Mouse (Mus musculus) cerebellum, adult 11-12 months (tissue): ENCODE measurements around the gene Ccdc148.

Experiments
- DNase-seq: peaks from one replicate; pipeline ENCODE4 v3.0.0; 2022

Ccdc148 gene

GRCm38 (mm10) chr2:59160605-59160963, at the start of gene Ccdc148, which contains the start of gene Pkp4:
TSS of gene Ccdc148 (minus strand) at chr2:59160683.
TSS of gene Pkp4 (plus strand) at chr2:59160850.
- DNase-seq: peak; percentile 95

GRCm38 (mm10) chr2:59208276-59208675, 47.8 kb upstream of the Ccdc148 start:
- DNase-seq: no peak

GRCm38 (mm10) chr2:59207725-59208124, 47.2 kb upstream of the Ccdc148 start:
- peak; percentile 54 for DNase-seq

- no peak for DNase-seq
These were observed 46.8 kb upstream of the Ccdc148 start for GRCm38 (mm10) chr2:59207240-59207639.

- peak; percentile 58 for DNase-seq
These were observed 45.7 kb upstream of the Ccdc148 start for GRCm38 (mm10) chr2:59206190-59206589.

GRCm38 (mm10) chr2:59205092-59205491, 44.6 kb upstream of the Ccdc148 start:
- DNase-seq: no peak

DNA sequence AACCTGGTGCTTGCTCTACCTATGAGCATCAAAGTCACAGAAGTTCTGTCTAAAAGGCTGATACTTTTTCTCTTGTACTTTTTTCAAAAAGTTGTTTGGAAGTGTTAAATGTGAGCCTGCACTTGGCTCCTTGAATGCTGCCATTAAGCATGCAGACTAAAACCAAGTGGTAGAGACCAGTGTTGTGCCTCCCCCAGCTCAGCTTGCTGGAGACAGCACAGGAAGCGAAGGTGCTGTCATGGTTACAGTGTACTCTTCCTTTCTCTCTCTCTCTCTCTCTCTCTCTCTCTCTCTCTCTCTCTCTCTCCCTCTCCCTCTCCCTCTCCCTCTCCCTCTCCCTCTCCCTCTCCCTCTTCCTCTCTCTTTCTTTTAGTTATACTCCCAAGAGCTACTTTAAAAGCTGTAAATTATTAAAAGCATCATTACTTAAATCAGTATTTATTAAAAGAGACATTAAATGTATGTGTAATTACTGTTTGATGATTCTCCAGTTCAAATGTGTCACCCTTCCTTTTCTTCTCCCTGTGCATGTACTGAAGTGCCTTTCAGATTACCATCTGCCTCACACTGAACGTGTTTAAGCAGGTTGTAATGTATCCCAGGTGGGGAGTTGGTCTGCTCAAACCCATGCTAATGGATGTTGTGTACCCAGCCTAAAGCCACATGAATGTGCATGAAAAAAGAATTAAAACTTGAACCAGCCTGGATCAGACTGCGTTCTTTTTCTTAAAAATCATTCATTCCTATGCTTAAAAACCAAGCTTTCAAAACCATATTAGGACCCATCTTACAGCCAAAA, 43.3 kb upstream of the Ccdc148 start:
- DNase-seq: no peak

DNA sequence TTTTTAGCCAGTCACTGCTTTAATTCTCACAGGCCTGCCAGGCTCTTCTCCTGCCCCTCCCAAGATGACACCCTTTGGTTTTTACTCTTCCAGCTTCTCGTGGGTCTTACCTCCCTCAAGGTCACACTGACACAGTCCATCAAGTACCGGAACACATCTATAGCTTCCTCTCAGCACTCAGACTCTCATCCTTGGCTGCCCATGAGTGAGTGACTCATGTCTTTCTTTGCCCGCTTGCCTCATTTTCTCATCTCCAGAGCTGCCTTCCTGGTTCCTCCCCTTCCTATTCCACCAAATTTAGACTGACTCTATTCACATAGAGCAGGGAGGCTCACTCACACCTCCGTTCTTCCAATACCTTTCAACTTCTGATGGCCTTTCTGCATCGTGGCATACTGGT, 42.4 kb upstream of the Ccdc148 start:
- DNase-seq: no peak

GRCm38 (mm10) chr2:59200511-59200910, 40.0 kb upstream of the Ccdc148 start:
- no peak for DNase-seq

- no peak for DNase-seq
These were observed 39.0 kb upstream of the Ccdc148 start for GRCm38 (mm10) chr2:59199476-59199976.

- no peak for DNase-seq
These were observed 36.7 kb upstream of the Ccdc148 start for GRCm38 (mm10) chr2:59197156-59197555.

DNA sequence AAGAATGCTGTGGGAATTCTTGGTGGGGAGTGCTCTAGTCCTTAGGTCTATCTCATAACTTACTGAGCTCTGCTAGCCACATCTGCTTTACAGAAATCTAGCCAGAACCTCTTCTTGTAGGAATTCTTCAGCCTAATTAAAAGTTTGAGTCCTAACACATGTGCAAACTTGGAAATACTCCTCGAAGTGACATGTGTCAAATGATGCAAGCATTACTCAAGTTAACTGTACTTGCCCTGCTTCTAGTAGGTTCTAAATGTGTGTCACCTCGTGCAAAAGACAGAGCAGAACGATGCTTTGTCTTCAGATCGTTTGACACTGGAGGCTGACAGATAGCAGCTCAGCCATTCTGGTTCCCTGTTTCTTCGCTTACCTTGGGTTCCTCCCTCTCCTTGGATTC, 32.6 kb upstream of the Ccdc148 start:
- DNase-seq: no peak

- peak; percentile 72 for DNase-seq
These were observed 31.0 kb upstream of the Ccdc148 start for GRCm38 (mm10) chr2:59191466-59191865.

DNA sequence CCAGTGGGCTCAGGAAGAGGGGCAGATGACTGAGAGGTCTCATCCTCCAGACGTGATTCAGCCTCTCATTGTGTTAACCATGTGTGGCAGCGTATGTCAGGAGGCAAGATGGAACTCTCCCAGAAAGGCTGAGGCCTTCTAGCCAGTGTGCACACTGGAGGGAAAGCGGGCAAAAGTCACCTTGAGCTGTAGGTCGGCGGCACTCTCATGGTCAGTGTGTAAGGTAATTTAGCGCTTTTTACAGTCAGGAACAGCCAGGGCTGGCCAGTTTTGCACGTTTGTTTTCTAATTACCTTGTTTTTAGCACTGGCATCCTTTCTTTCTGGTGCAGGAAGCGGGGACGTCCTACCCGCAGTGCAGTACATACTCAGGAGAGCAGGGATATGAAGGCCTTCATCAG, 29.7 kb upstream of the Ccdc148 start:
- no peak for DNase-seq

DNA sequence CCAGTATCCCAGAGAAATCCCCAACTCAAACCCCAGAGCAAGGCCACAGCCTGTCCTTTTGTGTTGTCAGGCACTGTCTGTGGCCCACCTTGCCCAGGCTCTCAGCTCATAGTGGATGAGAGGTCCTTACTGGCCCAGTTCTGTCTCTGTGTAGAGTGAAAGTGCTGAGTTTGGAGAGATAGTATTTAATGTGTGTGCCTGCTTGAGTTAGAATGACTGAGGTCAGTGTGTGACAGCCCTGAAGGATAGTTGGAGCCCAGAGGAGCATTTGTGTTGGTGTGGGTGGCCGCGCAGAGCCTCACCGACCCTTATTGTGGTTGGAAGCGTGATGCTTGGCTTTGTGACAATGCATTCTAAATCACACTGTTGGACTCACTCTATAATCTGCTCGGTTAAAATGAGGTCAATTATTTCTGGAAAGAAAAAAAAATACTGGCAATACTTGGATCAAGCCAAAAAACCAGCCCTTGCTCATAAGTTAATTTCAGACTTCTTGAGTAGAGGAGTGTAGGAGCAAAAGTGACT, 29.2 kb upstream of the Ccdc148 start:
- no peak for DNase-seq

- peak; percentile 72 for DNase-seq
These were observed 27.8 kb upstream of the Ccdc148 start for GRCm38 (mm10) chr2:59188306-59188705.

DNA sequence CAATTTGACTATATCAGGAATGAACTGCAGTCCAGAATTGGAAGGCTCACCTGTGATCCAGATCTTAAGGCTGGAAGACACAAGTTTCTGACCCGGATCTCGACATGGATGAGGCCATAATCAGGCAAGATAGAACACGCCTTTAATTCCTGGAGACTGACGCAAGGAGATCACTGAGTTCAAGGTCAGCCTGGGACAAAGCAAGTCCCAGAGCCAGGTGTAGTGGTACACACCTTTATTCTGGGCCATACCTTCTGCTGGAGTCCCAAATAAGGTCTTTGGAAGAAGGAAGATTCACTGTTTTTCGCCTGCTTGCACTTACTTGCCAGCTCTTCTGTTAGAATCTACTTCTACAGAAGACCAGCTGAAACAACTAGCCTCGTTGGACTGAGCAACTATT, 26.5 kb upstream of the Ccdc148 start:
- DNase-seq: no peak

GRCm38 (mm10) chr2:59186122-59186521, 25.6 kb upstream of the Ccdc148 start:
- no peak for DNase-seq

- DNase-seq: no peak
These were observed 23.9 kb upstream of the Ccdc148 start for GRCm38 (mm10) chr2:59184107-59185064.

DNA sequence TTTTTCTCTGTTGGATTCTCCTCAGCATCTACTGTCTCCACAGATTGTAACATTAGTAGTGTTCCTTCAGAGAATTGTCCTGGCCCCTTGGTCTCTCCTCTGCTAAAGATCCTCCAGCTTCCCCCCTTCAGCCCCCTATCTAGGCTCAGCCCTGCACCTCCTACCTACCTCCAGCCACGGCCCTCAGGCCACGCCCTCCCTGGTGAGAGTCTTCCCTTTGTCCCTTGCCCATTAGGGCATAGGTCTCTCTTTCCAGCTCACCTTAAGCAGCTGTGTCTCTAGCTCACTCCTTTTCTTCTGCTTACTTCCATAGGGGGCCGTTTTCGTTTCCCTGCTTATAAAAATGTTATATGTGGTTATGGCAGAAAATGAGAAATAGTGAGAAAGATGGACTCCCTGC, 23.1 kb upstream of the Ccdc148 start:
- no peak for DNase-seq

GRCm38 (mm10) chr2:59181321-59182113, 21.0 kb upstream of the Ccdc148 start:
- DNase-seq: peak; percentile 80

DNA sequence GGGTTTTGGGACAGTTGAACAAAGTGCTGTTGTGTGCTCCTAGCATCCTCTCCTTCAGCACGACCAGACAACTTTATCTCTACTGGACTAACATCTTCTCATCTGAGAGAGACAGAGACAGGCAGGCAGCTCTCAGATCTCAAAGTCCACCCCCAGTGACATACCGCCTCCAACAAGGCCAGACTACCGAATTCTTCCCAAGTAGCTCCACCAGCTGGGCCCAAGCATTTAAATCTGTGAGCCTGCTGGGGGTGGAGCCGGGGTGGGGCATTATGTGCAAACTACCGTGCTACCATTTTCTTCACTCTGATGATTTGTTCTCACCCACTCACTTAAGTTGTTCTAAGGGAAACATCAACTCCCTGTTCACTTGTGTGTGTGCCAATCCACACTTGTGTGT, 19.0 kb upstream of the Ccdc148 start:
- DNase-seq: no peak

DNA sequence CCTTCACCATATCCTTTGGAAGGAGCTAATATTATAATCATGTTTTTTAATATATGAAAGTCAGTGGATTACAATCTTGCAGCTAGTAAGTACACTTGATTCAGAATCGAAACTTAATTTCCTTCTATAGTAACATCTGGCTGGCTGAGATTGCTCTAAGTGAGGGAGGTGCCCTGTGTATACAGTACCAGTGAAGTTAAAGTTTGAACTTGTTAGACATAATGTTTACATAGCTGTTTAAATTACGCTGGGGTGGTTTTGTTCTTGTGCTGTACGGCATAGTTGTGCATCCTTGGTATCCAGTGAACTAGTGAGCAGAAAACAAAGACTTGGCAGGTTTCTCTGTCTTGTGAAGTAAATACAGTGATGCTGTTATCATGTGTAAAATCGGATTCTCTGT, 18.5 kb upstream of the Ccdc148 start:
- no peak for DNase-seq
